Mouse (Mus musculus): ENCODE results near the gene Arhgef18.

GRCm38 (mm10) chr8:3485192-3485591 lies 92.4 kb downstream of the Arhgef18 start:
- TF ChIP-seq CTCF (conservative IDR thresholded peaks at IDR 0.05; ENCODE audit: low read length) (no peak), POU5F1 (IDR thresholded peaks at IDR 0.05; ENCODE audit: borderline replicate concordance, low read length) (no peak), NANOG (IDR thresholded peaks at IDR 0.05; ENCODE audit: borderline replicate concordance, low read length) (no peak)

Data from E14TG2a.4 (cell line).